Mouse (Mus musculus): ENCODE measurements at regions not wholly inside any gene's neighbourhood (a gene's known extent, or its start where the extent isn't known, plus 50 kb on each side); places are given as distances from the start of the nearest gene placed in this dataset.

- no peak for DNase-seq
These were observed 630.9 kb upstream of the Lcorl start for GRCm38 (mm10) chr5:46488140-46488942.

- no peak for DNase-seq
These were observed 629.4 kb upstream of the Lcorl start for GRCm38 (mm10) chr5:46486740-46487326.

GRCm38 (mm10) chr5:46456356-46456755 is 598.9 kb upstream of the Lcorl start:
- no peak for DNase-seq

- no peak for DNase-seq
These were observed 590.9 kb upstream of the Lcorl start for GRCm38 (mm10) chr5:46448274-46448673.

GRCm38 (mm10) chr5:46445844-46446243 is 588.4 kb upstream of the Lcorl start:
- DNase-seq: no peak

- DNase-seq: no peak
These were observed 587.7 kb upstream of the Lcorl start for GRCm38 (mm10) chr5:46445122-46445521.

- DNase-seq: no peak
These were observed 586.5 kb upstream of the Lcorl start for GRCm38 (mm10) chr5:46443805-46444340.

- no peak for DNase-seq
These were observed 585.3 kb upstream of the Lcorl start for GRCm38 (mm10) chr5:46442600-46443248.

GRCm38 (mm10) chr5:46441716-46442115 is 584.3 kb upstream of the Lcorl start:
- DNase-seq: no peak

GRCm38 (mm10) chr5:46431644-46432367 is 574.4 kb upstream of the Lcorl start:
- DNase-seq: no peak

- no peak for DNase-seq
These were observed 565.3 kb upstream of the Lcorl start for GRCm38 (mm10) chr5:46422738-46423137.

- DNase-seq: no peak
These were observed 549.6 kb upstream of the Lcorl start for GRCm38 (mm10) chr5:46406969-46407368.

- no peak for DNase-seq
These were observed 549.0 kb upstream of the Lcorl start for GRCm38 (mm10) chr5:46406404-46406803.

GRCm38 (mm10) chr5:46386591-46386990 is 529.2 kb upstream of the Lcorl start:
- no peak for DNase-seq

GRCm38 (mm10) chr5:46367328-46367727 is 509.9 kb upstream of the Lcorl start:
- no peak for DNase-seq

GRCm38 (mm10) chr5:46363661-46364060 is 506.2 kb upstream of the Lcorl start:
- DNase-seq: no peak

- no peak for DNase-seq
These were observed 504.2 kb upstream of the Lcorl start for GRCm38 (mm10) chr5:46361637-46362036.

GRCm38 (mm10) chr5:46348448-46348847 is 491.0 kb upstream of the Lcorl start:
- no peak for DNase-seq

GRCm38 (mm10) chr5:46347368-46348083 is 490.1 kb upstream of the Lcorl start:
- DNase-seq: peak; percentile 85

- DNase-seq: no peak
These were observed 481.0 kb upstream of the Lcorl start for GRCm38 (mm10) chr5:46338461-46338860.

- no peak for DNase-seq
These were observed 473.5 kb upstream of the Lcorl start for GRCm38 (mm10) chr5:46330880-46331279.

Measured in heart, adult 11 months (tissue).